Mouse (Mus musculus): Measurements from ENCODE around the gene Asb6. TPM values are rescaled to one million over a fixed set of nuclear protein-coding genes. Genes with fewer than 3 reads are reported as not detected.

The Asb6 gene
- polyA plus RNA-seq, 1 experiment from 2014 or later = 39.0 TPM

DNA sequence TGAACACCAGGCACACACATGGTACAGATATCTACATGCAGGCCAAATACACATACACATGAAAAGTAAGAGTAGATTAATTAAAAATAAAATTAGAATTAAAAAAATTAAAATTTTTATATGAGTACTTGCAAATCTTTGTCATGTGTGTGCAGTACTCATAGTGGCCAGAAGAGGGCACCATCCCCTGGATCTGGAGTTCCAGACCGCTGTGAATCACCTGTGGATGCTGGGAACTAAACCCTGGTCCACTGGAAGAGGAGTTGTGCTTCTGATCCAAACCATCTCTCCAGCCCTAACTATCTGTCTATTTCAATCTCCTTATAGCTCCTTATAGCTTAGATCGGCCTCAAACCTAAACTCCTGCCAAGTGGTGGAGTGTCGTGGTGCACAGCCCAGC lies 9.1 kb downstream of the Asb6 start:
- H3K9ac ChIP-seq (replicated peaks; ENCODE audit: low read length) = no peak overlapping the region
- no peak for ATAC-seq (ENCODE audit: low FRiP score, low TSS enrichment)
- no peaks in the 10 kb centered on the region for H3K27me3 ChIP-seq (ENCODE audit: insufficient read depth, low read length)
- no peak overlapping the region for H3K4me2 ChIP-seq (replicated peaks; ENCODE audit: low read depth, low read length)
- H3K36me3 ChIP-seq (ENCODE audit: insufficient read depth, low read length) = peaks cover 68% of the 10 kb centered on the region
- H3K27ac ChIP-seq (ENCODE audit: low read length) = no peak overlapping the region
- no peak overlapping the region for H3K4me3 ChIP-seq (ENCODE audit: low read length)
- peaks cover 14% of the 10 kb centered on the region; the same call in 1 of the 2 replicates for H3K4me1 ChIP-seq (ENCODE audit: insufficient read depth, low read length)
- 92% methylated on average over 3 of the region's 3 CpGs for WGBS
- H3K9me3 ChIP-seq (ENCODE audit: low read length) = no peaks in the 10 kb centered on the region; the same call in 1 of the 2 replicates

DNA sequence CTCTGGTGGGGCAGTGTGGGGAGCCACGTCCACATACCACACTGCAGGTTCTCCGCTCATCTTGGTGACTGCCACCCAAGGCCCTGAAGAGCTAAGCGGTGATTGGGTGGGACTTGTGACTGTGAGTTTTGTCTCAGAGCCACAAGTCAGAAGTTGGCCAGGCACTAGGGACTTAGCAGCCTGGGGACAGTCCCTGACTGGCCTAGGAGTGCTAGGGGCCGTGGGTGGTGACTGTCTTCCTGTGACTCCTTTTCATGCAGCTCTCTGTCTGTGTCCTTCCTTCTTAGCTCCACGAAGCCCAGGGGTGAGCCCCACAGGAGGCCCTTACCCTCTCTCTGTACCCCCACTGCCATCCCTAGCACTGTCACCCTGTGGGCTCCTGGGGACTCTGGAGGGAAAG lies 10.3 kb downstream of the Asb6 start:
- Histone ChIP-seq H3K27ac (ENCODE audit: low read length) (no peak overlapping the region), H3K4me2 (replicated peaks; ENCODE audit: low read depth, low read length) (no peak overlapping the region), H3K4me3 (ENCODE audit: low read length) (no peak overlapping the region), H3K9me3 (ENCODE audit: low read length) (no peaks in the 10 kb centered on the region; the same call in 1 of the 2 replicates), H3K36me3 (ENCODE audit: insufficient read depth, low read length) (peaks cover 71% of the 10 kb centered on the region), H3K9ac (replicated peaks; ENCODE audit: low read length) (no peak overlapping the region), H3K4me1 (ENCODE audit: insufficient read depth, low read length) (peaks cover 14% of the 10 kb centered on the region; the same call in 1 of the 2 replicates), H3K27me3 (ENCODE audit: insufficient read depth, low read length) (no peaks in the 10 kb centered on the region)
- WGBS = 92% methylated on average over 5 of the region's 5 CpGs
- ATAC-seq (ENCODE audit: low FRiP score, low TSS enrichment) = no peak

DNA sequence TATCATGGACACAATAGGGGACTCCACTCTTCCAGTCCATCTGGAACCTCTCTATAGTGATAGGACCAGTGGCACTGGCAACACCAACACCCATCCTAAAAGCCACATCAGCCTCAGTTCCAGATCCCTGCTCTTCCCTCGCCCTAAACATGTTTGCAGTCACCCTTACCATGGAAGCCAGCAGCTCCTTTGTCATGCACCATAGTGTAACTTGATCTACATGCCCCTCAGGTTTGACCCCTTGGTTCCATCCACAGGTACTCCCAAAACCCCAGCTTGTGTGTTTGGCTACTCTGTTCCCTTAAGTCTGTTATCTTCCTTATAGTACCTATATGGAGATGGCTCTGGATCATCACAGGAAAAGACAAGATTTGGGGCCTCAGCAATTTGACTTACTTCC lies 13.8 kb downstream of the Asb6 start:
- Histone ChIP-seq H3K27ac (ENCODE audit: low read length) (no peak overlapping the region), H3K4me1 (ENCODE audit: insufficient read depth, low read length) (peaks cover 7% of the 10 kb centered on the region; the same call in 1 of the 2 replicates), H3K4me2 (replicated peaks; ENCODE audit: low read depth, low read length) (no peak overlapping the region), H3K9ac (replicated peaks; ENCODE audit: low read length) (no peak overlapping the region), H3K27me3 (ENCODE audit: insufficient read depth, low read length) (no peaks in the 10 kb centered on the region), H3K9me3 (ENCODE audit: low read length) (no peaks in the 10 kb centered on the region; the same call in 1 of the 2 replicates), H3K4me3 (ENCODE audit: low read length) (no peak overlapping the region), H3K36me3 (ENCODE audit: insufficient read depth, low read length) (peaks cover 57% of the 10 kb centered on the region)
- 95% methylated on average over 1 of the region's 1 CpGs for WGBS
- ATAC-seq (ENCODE audit: low FRiP score, low TSS enrichment) = no peak

DNA sequence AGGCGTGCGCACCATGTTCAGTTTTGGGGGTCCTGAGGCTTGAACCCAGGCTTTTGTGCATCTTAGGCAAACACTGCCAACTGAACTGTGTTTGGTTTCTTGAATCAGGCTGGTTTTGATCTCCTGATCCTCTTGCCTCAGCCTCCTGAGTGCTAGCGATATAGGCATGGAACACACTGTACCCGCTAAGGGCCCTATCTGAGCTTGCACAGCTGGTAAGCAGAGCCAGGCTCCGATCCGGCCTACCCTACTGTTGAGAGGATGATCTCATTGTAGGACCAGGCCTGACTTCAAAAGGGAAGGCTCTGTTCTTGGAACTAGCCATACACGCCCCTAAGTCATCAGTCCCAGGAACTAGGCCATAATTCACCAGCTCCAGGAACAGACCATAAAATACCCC lies 19.6 kb downstream of the Asb6 start:
- no peak overlapping the region for H3K27ac ChIP-seq (ENCODE audit: low read length)
- no peak overlapping the region for H3K4me2 ChIP-seq (replicated peaks; ENCODE audit: low read depth, low read length)
- H3K36me3 ChIP-seq (ENCODE audit: insufficient read depth, low read length) = peaks cover 25% of the 10 kb centered on the region
- no peaks in the 10 kb centered on the region for H3K9me3 ChIP-seq (ENCODE audit: low read length)
- H3K27me3 ChIP-seq (ENCODE audit: insufficient read depth, low read length) = no peaks in the 10 kb centered on the region
- ATAC-seq (ENCODE audit: low FRiP score, low TSS enrichment) = no peak
- H3K4me3 ChIP-seq (ENCODE audit: low read length) = no peak overlapping the region
- H3K4me1 ChIP-seq (ENCODE audit: insufficient read depth, low read length) = peaks cover 31% of the 10 kb centered on the region
- 65% methylated on average over 7 of the region's 7 CpGs for WGBS
- no peak overlapping the region for H3K9ac ChIP-seq (replicated peaks; ENCODE audit: low read length)

DNA sequence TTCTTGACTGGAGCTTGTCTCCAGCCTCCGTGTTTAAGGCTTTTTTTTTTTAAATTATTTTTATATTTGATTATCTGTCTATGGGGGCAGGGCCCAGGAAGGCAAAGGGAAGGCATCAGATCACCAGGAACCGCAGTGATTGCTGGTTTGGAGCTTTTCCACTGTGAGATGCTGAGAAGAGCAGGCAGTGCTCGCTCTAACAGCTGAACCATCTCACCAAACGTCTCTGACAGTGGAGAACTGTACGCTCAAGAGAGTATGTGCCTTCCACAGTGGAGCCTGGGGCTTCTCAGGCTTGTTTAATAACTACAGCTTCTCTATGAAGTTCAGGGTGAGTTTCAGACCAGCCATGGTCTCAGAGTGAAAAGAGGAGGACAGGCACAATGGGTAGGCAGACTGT lies 20.6 kb downstream of the Asb6 start:
- no peak overlapping the region for H3K27ac ChIP-seq (ENCODE audit: low read length)
- peak overlapping the region; percentile 15; the same call in 1 of the 2 replicates for H3K4me3 ChIP-seq (ENCODE audit: low read length)
- 0 out of 2 replicates have a peak overlapping the region, but pooled peaks have one; percentile 7 for H3K9ac ChIP-seq (replicated peaks; ENCODE audit: low read length)
- peak overlapping the region; percentile 95; the same call in 1 of the 2 replicates for H3K4me2 ChIP-seq (replicated peaks; ENCODE audit: low read depth, low read length)
- H3K4me1 ChIP-seq (ENCODE audit: insufficient read depth, low read length) = peaks cover 31% of the 10 kb centered on the region
- H3K36me3 ChIP-seq (ENCODE audit: insufficient read depth, low read length) = peaks cover 14% of the 10 kb centered on the region
- no peak for ATAC-seq (ENCODE audit: low FRiP score, low TSS enrichment)
- WGBS = 58% methylated on average over 5 of the region's 5 CpGs
- H3K9me3 ChIP-seq (ENCODE audit: low read length) = no peaks in the 10 kb centered on the region
- H3K27me3 ChIP-seq (ENCODE audit: insufficient read depth, low read length) = no peaks in the 10 kb centered on the region

DNA sequence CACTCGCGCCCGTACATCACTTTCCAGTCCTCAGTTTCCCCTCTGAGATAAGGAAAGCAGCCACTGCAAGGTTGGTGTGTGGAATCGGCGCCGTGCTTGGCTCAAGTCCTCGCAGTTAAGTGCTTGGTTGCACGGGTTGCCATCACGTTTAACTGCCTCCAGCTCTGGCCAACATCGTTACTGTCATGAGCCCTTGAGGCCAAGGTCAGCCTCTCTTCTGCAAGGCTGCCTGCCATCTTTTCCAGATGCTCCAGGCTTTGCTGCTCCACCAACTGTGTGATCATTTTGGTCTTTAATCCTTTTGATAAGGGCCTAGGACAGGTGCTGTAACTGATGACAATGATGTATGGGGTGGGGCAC lies 21.9 kb downstream of the Asb6 start:
- Histone ChIP-seq H3K27me3 (ENCODE audit: insufficient read depth, low read length) (no peaks in the 10 kb centered on the region), H3K4me3 (ENCODE audit: low read length) (peak overlapping the region; percentile 86), H3K9ac (replicated peaks; ENCODE audit: low read length) (peak overlapping the region; percentile 95), H3K36me3 (ENCODE audit: insufficient read depth, low read length) (peaks cover 2% of the 10 kb centered on the region), H3K4me2 (replicated peaks; ENCODE audit: low read depth, low read length) (peak overlapping the region; percentile 95), H3K27ac (ENCODE audit: low read length) (peak overlapping the region; percentile 79), H3K9me3 (ENCODE audit: low read length) (no peaks in the 10 kb centered on the region), H3K4me1 (ENCODE audit: insufficient read depth, low read length) (peaks cover 31% of the 10 kb centered on the region)
- WGBS = 4% methylated on average over 10 of the region's 10 CpGs
- no peak for ATAC-seq (ENCODE audit: low FRiP score, low TSS enrichment)

DNA sequence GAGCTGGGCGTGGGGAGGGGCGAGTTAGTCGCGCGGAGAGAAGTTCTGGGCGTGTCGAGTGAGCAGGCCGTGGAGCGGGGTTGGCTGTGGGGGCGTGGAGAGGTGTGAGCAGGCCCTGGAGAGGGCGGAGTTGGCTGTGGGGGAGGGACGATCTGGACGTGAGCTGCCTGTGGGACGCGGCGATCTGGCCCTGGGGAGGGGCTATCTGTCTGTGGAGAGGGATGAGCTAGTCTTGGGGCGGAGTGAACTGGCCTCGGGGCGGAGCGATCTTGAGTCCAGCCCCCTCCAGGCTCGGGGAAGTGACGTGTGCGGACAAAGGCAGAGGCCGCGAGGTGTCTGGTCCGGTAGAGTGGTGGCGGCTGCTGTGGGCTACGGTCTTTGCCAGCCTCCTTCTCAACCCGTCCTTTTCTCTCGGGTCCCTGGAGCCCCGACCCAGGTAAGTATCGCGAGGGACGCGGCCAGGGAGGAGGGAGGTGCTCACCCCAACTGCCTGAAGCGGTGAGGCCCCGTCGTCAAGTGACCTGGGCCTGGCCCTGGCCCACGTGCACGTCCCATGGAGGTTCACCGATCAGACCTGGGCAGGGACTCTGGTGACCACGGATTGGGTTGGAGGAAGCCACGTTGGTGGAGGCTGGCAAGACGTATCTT lies 22.4 kb downstream of the Asb6 start, which contains the start of gene Ntmt1:
Gene Ntmt1 (plus strand): TSS at position 179 of the 648 bp plus-strand sequence.
- WGBS = under 1% methylated on average over 43 of the region's 44 CpGs
- peak; percentile 97 for ATAC-seq (ENCODE audit: low FRiP score, low TSS enrichment)
- no peaks in the 10 kb centered on the region for H3K27me3 ChIP-seq (ENCODE audit: insufficient read depth, low read length)

DNA sequence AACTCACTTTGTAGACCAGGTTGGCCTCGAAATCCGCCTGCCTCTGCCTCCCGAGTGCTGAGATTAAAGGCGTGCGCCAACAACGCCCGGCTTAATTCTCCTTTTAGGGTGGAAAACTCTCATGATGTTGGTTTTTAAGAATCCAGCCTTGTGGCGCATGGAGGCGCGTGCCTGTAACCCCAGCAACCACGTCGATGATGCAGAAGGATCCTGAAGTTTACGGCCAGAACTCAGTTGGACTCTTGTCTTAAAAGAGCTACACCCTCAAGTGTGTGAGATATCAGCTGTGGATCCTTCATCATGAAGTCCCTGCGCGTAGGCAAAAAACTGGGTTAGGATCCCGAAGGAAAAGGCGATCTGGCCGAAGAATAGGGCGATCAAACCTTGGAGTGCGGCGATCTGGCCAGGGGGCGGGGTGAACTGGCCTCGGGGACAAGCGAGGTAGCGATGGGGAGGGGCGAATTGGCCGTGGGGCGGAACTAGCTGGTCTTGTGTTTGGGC lies 22.9 kb downstream of the Asb6 start:
- peak overlapping the region; percentile 63 for H3K27ac ChIP-seq (ENCODE audit: low read length)
- H3K9me3 ChIP-seq (ENCODE audit: low read length) = no peaks in the 10 kb centered on the region
- peak overlapping the region; percentile 86 for H3K4me3 ChIP-seq (ENCODE audit: low read length)
- peak overlapping the region; percentile 95 for H3K4me2 ChIP-seq (replicated peaks; ENCODE audit: low read depth, low read length)
- 10% methylated on average over 28 of the region's 28 CpGs for WGBS
- no peaks in the 10 kb centered on the region for H3K27me3 ChIP-seq (ENCODE audit: insufficient read depth, low read length)
- no peak for ATAC-seq (ENCODE audit: low FRiP score, low TSS enrichment)
- H3K4me1 ChIP-seq (ENCODE audit: insufficient read depth, low read length) = peaks cover 31% of the 10 kb centered on the region
- H3K9ac ChIP-seq (replicated peaks; ENCODE audit: low read length) = peak overlapping the region; percentile 66
- H3K36me3 ChIP-seq (ENCODE audit: insufficient read depth, low read length) = no peaks in the 10 kb centered on the region

More for the DNA sequence above, 22.4 kb downstream of the Asb6 start, which contains the start of gene Ntmt1:
- H3K27ac ChIP-seq (ENCODE audit: low read length) = peak within 1 kb of the TSS; percentile 79
- no peaks in the 10 kb centered on the region for H3K36me3 ChIP-seq (ENCODE audit: insufficient read depth, low read length)
- H3K4me1 ChIP-seq (ENCODE audit: insufficient read depth, low read length) = peaks cover 31% of the 10 kb centered on the region
- H3K9ac ChIP-seq (replicated peaks; ENCODE audit: low read length) = peak within 1 kb of the TSS; percentile 95
- H3K4me2 ChIP-seq (replicated peaks; ENCODE audit: low read depth, low read length) = peak within 1 kb of the TSS; percentile 95
- peak within 1 kb of the TSS; percentile 86 for H3K4me3 ChIP-seq (ENCODE audit: low read length)
- no peaks in the 10 kb centered on the region for H3K9me3 ChIP-seq (ENCODE audit: low read length)

DNA sequence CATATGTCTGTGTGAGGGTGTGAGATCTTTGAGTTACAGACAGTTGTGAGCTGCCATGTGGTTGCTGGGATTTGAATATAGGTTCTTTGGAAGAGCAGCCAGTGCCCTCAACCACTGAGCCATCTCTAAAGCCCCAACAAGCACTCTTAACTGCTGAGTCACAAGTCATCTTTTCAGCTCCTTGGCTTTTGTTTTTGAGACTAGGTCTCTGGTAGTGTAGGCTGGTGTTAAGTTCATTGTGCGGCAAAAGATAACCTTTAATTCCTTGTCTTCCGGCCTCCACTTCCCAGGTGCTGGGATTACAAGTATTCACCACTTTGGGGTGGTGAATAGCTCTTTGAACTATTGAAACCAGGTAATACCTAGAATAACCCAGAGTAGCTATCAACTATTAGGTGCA lies 24.1 kb downstream of the Asb6 start:
- H3K4me3 ChIP-seq (ENCODE audit: low read length) = no peak overlapping the region
- no peaks in the 10 kb centered on the region for H3K9me3 ChIP-seq (ENCODE audit: low read length)
- WGBS = 98% methylated on average over 2 of the region's 2 CpGs
- H3K27me3 ChIP-seq (ENCODE audit: insufficient read depth, low read length) = no peaks in the 10 kb centered on the region
- no peak for ATAC-seq (ENCODE audit: low FRiP score, low TSS enrichment)
- no peak overlapping the region for H3K27ac ChIP-seq (ENCODE audit: low read length)
- no peak overlapping the region for H3K9ac ChIP-seq (replicated peaks; ENCODE audit: low read length)
- H3K4me2 ChIP-seq (replicated peaks; ENCODE audit: low read depth, low read length) = no peak overlapping the region
- no peaks in the 10 kb centered on the region for H3K36me3 ChIP-seq (ENCODE audit: insufficient read depth, low read length)
- peaks cover 39% of the 10 kb centered on the region for H3K4me1 ChIP-seq (ENCODE audit: insufficient read depth, low read length)

DNA sequence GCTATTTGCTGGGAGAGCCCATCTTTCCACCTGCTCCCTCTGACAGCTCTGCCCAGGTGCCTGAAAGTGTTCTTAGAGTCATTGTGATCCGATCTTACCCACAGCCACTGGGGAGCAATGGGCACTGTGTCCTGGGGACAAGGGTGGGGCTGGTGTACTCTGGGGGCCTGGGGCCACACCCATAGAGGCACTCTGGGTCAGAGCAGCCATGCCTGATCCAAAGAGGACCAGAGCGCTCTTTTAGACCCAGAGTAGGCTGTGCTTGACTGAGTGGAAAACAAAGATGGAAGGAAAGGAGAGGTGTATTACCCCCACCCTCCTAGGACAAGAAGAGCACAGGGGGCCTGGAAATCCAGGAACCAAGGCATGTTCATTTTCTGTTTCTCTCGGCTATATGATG lies 26.5 kb downstream of the Asb6 start, which contains the start of gene 1700001O22Rik:
Gene 1700001O22Rik (minus strand): TSS at position 58 of the 400 bp plus-strand sequence.
- Histone ChIP-seq H3K4me2 (replicated peaks; ENCODE audit: low read depth, low read length) (no peak within 1 kb of the TSS), H3K4me3 (ENCODE audit: low read length) (no peak within 1 kb of the TSS), H3K9ac (replicated peaks; ENCODE audit: low read length) (no peak within 1 kb of the TSS), H3K27ac (ENCODE audit: low read length) (no peak within 1 kb of the TSS), H3K9me3 (ENCODE audit: low read length) (no peaks in the 10 kb centered on the region), H3K36me3 (ENCODE audit: insufficient read depth, low read length) (no peaks in the 10 kb centered on the region), H3K4me1 (ENCODE audit: insufficient read depth, low read length) (peaks cover 20% of the 10 kb centered on the region), H3K27me3 (ENCODE audit: insufficient read depth, low read length) (no peaks in the 10 kb centered on the region)
- no peak for ATAC-seq (ENCODE audit: low FRiP score, low TSS enrichment)
- 84% methylated on average over 3 of the region's 3 CpGs for WGBS

Measured in kidney, embryonic 16.5 days (tissue).